In the genomic region with DNA sequence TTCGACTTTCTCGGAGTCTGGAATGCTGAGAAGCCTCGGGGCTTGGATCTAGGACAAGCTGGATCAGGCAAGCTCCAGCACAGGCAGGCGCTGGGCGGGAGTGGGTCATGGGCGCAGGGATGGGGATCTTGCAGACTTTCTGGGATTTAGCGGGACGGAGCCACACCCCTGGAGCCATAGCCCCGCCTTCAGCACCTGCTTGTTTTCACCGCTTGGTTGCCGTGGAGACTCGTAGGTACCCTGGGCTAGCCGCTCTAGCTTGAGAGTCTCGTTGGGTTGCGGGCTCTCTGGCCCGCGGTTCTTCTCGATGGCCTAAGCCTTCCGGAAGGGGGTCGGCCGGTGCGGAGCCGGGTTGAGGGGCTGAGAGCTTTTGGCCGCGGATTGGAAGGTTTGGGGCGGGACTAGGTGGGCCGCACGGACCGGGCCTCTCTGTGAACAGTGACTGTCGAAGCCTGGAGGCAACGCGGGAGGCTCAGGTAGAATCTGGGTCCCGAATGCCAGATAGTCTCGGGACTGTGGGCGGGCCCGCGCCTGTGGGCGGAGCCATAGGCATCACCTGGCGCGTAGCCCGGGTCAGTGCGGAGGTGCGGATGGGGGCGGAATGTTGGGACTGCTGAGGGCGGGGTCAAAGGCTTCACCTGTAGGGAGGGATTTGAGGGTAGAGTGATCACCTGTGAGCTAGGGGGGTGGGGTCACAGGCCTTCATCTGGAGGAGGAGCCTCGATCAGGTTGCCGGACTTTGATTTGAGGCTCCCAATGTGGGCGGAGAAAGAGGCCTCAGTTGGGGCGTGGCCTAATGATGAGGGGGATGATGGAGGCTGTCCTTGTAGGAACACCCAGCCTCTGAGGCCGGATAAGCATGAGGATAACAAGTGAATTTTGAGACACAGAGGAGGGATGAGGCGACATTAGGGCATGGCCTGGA, we compare ENCODE assay signal across 8 mouse cellular contexts. TPM values are rescaled to one million over a fixed set of nuclear protein-coding genes. Genes with fewer than 3 reads are reported as not detected.
A peak's percentile ranks its signal among the peaks of the same experiment; 100 is the strongest.
DNase-seq lines count a peak whose midpoint lies in the region; ATAC-seq and TF ChIP-seq lines count a peak whose summit lies in the region.

No protein-coding gene starts in this region.

- no peak for TF ChIP-seq CTCF in C2C12 (IDR thresholded peaks at IDR 0.05; ENCODE audit: control insufficient read depth, insufficient read depth, insufficient read length)

- H3K4me1 ChIP-seq in heart, embryonic 12.5 days (replicated peaks) = peaks cover 26% of the 10 kb centered on the region
- H3K4me1 ChIP-seq in kidney, embryonic 15.5 days = peaks cover 34% of the 10 kb centered on the region
- peaks cover 31% of the 10 kb centered on the region for H3K4me1 ChIP-seq in limb, embryonic 14.5 days (ENCODE audit: control insufficient read depth, insufficient read depth, low read length)
- peaks cover 33% of the 10 kb centered on the region for H3K4me1 ChIP-seq in midbrain, embryonic 15.5 days

- H3K79me3 ChIP-seq in C2C12 (ENCODE audit: low read depth) = no peaks in the 10 kb centered on the region

- no peak overlapping the region for H3K4me3 ChIP-seq in C2C12 (ENCODE audit: insufficient read depth, poor library complexity, severe bottlenecking)
- H3K4me3 ChIP-seq in heart, embryonic 12.5 days = peak overlapping the region; percentile 69
- H3K4me3 ChIP-seq in kidney, embryonic 15.5 days (replicated peaks) = peak overlapping the region; percentile 62
- peak overlapping the region; percentile 54 for H3K4me3 ChIP-seq in limb, embryonic 14.5 days (replicated peaks; ENCODE audit: low read length)
- H3K4me3 ChIP-seq in midbrain, embryonic 15.5 days = peak overlapping the region; percentile 70

- H3K27ac ChIP-seq in heart, embryonic 12.5 days (ENCODE audit: poor library complexity, severe bottlenecking) = peak overlapping the region; percentile 4; the same call in 1 of the 2 replicates
- peak overlapping the region; percentile 97 for H3K27ac ChIP-seq in kidney, embryonic 15.5 days
- peak overlapping the region; percentile 81 for H3K27ac ChIP-seq in limb, embryonic 14.5 days (replicated peaks; ENCODE audit: low read depth, low read length)
- peak overlapping the region; percentile 88 for H3K27ac ChIP-seq in midbrain, embryonic 15.5 days

- H3K9me3 ChIP-seq in heart, embryonic 12.5 days (replicated peaks) = no peaks in the 10 kb centered on the region
- H3K9me3 ChIP-seq in kidney, embryonic 15.5 days (replicated peaks) = no peaks in the 10 kb centered on the region
- H3K9me3 ChIP-seq in limb, embryonic 14.5 days (ENCODE audit: control insufficient read depth, low read length) = no peaks in the 10 kb centered on the region
- H3K9me3 ChIP-seq in midbrain, embryonic 15.5 days = no peaks in the 10 kb centered on the region

- H3K27me3 ChIP-seq in C2C12 (ENCODE audit: control insufficient read depth, insufficient read depth, insufficient read length) = no peaks in the 10 kb centered on the region
- H3K27me3 ChIP-seq in heart, embryonic 12.5 days (replicated peaks) = peaks cover 35% of the 10 kb centered on the region
- no peaks in the 10 kb centered on the region for H3K27me3 ChIP-seq in kidney, embryonic 15.5 days
- peaks cover 11% of the 10 kb centered on the region; the same call in 1 of the 2 replicates for H3K27me3 ChIP-seq in limb, embryonic 14.5 days (ENCODE audit: control insufficient read depth, insufficient read depth, low read length)
- H3K27me3 ChIP-seq in midbrain, embryonic 15.5 days (replicated peaks) = 0 out of 2 replicates have a peak, but pooled peaks cover 3% of the 10 kb centered on the region

- peak overlapping the region; percentile 64 for H3K9ac ChIP-seq in heart, embryonic 12.5 days
- peak overlapping the region; percentile 53 for H3K9ac ChIP-seq in kidney, embryonic 15.5 days
- H3K9ac ChIP-seq in limb, embryonic 14.5 days (ENCODE audit: low read depth, low read length, severe bottlenecking) = peak overlapping the region; percentile 66
- peak overlapping the region; percentile 51 for H3K9ac ChIP-seq in midbrain, embryonic 15.5 days

- peak; percentile 56; the same call in 1 of the 2 replicates for TF ChIP-seq POLR2A in limb, embryonic 14.5 days (IDR thresholded peaks at IDR 0.05; ENCODE audit: borderline replicate concordance, extremely low read depth, insufficient read depth, insufficient read length)

- H3K4me2 ChIP-seq in heart, embryonic 12.5 days = peak overlapping the region; percentile 94
- H3K4me2 ChIP-seq in kidney, embryonic 15.5 days = peak overlapping the region; percentile 92
- peak overlapping the region; percentile 88 for H3K4me2 ChIP-seq in limb, embryonic 14.5 days (replicated peaks; ENCODE audit: low read depth, low read length, severe bottlenecking)
- peak overlapping the region; percentile 74 for H3K4me2 ChIP-seq in midbrain, embryonic 15.5 days

- WGBS in heart, embryonic 12.5 days = 1% methylated on average over 51 of the region's 51 CpGs
- under 1% methylated on average over 51 of the region's 51 CpGs for WGBS in kidney, embryonic 15.5 days
- WGBS in limb, embryonic 14.5 days = under 1% methylated on average over 51 of the region's 51 CpGs
- WGBS in midbrain, embryonic 15.5 days = under 1% methylated on average over 51 of the region's 51 CpGs

- no peaks in the 10 kb centered on the region for H3K36me3 ChIP-seq in C2C12 (ENCODE audit: control insufficient read depth, insufficient read depth)
- H3K36me3 ChIP-seq in heart, embryonic 12.5 days = no peaks in the 10 kb centered on the region
- H3K36me3 ChIP-seq in kidney, embryonic 15.5 days = no peaks in the 10 kb centered on the region
- no peaks in the 10 kb centered on the region for H3K36me3 ChIP-seq in limb, embryonic 14.5 days (ENCODE audit: control insufficient read depth, insufficient read depth, low read length)
- no peaks in the 10 kb centered on the region for H3K36me3 ChIP-seq in midbrain, embryonic 15.5 days (replicated peaks)

- peak; percentile 94 for DNase-seq in brain, embryonic 18.5 days (ENCODE audit: low read depth, low spot score)
- DNase-seq in fat pad, adult 2 months (ENCODE audit: extremely low read depth, low read depth, low spot score) = peak; percentile 92
- DNase-seq in limb, embryonic 14.5 days (ENCODE audit: low spot score) = peak; percentile 89
- peak; percentile 67 to 75 for DNase-seq in spleen, adult 18-20 months

- ATAC-seq in heart, embryonic 12.5 days (ENCODE audit: insufficient number of reproducible peaks, low FRiP score) = peak; percentile 68
- ATAC-seq in kidney, embryonic 15.5 days (replicated peaks; ENCODE audit: low FRiP score) = peak; percentile 79
- peak; percentile 84 for ATAC-seq in limb, embryonic 14.5 days (ENCODE audit: low FRiP score, low read depth)
- peak; percentile 87 for ATAC-seq in midbrain, embryonic 15.5 days (replicated peaks)

- no peaks in the 10 kb centered on the region for H3K79me2 ChIP-seq in C2C12 (ENCODE audit: control insufficient read depth, insufficient read depth)

- peak overlapping the region; percentile 11 for H3ac ChIP-seq in C2C12 (ENCODE audit: control insufficient read depth, insufficient read length, low read depth)

TF ChIP-seq in C2C12, 6 proteins besides CTCF, POLR2A, EP300 and RAD21 (continues in another document):
- TF ChIP-seq USF1 (IDR thresholded peaks at IDR 0.05; ENCODE audit: low read depth) = no peak
- TF ChIP-seq FOSL1 (IDR thresholded peaks at IDR 0.05; ENCODE audit: insufficient read depth, low read length, poor library complexity, severe bottlenecking) = no peak
- TF ChIP-seq MYOD1 (IDR thresholded peaks at IDR 0.05; ENCODE audit: control insufficient read depth, insufficient read length, low read depth) = no peak

RNA-seq across cellular contexts. Expression of gene Slc27a1, which starts 0.9 kb away (rescaled TPM):
- polyA plus RNA-seq in C2C12 (2012; fragmentation: generic; extraction: Trizol) = 57.5 TPM
- 21.2 and 22.6 TPM in 2 replicates for polyA plus RNA-seq in heart, embryonic 12.5 days (2016; fragmentation: Nextera tagmentation; extraction: Ambion mirVana)
- polyA plus RNA-seq in kidney, embryonic 15.5 days (2015; fragmentation: Nextera tagmentation; extraction: Ambion mirVana) = 44.5 and 45.3 TPM in 2 replicates
- polyA plus RNA-seq in limb, embryonic 14.5 days (2012; rRNA removed) = 87.8 and 133 TPM in 2 replicates
- polyA plus RNA-seq in limb, embryonic 14.5 days (2014; fragmentation: Nextera tagmentation; extraction: Ambion mirVana) = 24.3 and 25.9 TPM in 2 replicates
- polyA plus RNA-seq in midbrain, embryonic 15.5 days (2015; fragmentation: Nextera tagmentation; extraction: Ambion mirVana) = 66.9 and 67.4 TPM in 2 replicates

RNA-seq across cellular contexts. Expression of gene Nxnl1, which starts 3.2 kb away (rescaled TPM):
- 0.02 TPM for polyA plus RNA-seq in C2C12 (2012; fragmentation: generic; extraction: Trizol)
- polyA plus RNA-seq in heart, embryonic 12.5 days (2016; fragmentation: Nextera tagmentation; extraction: Ambion mirVana) = not detected in 2 replicates
- 0.18 and 0.36 TPM in 2 replicates for polyA plus RNA-seq in kidney, embryonic 15.5 days (2015; fragmentation: Nextera tagmentation; extraction: Ambion mirVana)
- polyA plus RNA-seq in limb, embryonic 14.5 days (2012; rRNA removed) = not detected in 2 replicates
- polyA plus RNA-seq in limb, embryonic 14.5 days (2014; fragmentation: Nextera tagmentation; extraction: Ambion mirVana) = 0.25 TPM in 1 of 2 replicates, not detected in the other
- 0.08 TPM in 1 of 2 replicates, not detected in the other for polyA plus RNA-seq in midbrain, embryonic 15.5 days (2015; fragmentation: Nextera tagmentation; extraction: Ambion mirVana)

RNA-seq across cellular contexts. Expression of gene Tmem221, which starts 11.0 kb away (rescaled TPM):
- polyA plus RNA-seq in C2C12 (2012; fragmentation: generic; extraction: Trizol) = 0.18 TPM
- 0.28 and 0.58 TPM in 2 replicates for polyA plus RNA-seq in heart, embryonic 12.5 days (2016; fragmentation: Nextera tagmentation; extraction: Ambion mirVana)
- polyA plus RNA-seq in kidney, embryonic 15.5 days (2015; fragmentation: Nextera tagmentation; extraction: Ambion mirVana) = 10.6 and 12.8 TPM in 2 replicates
- polyA plus RNA-seq in limb, embryonic 14.5 days (2012; rRNA removed) = 0.34 and 0.59 TPM in 2 replicates
- 0.48 and 0.89 TPM in 2 replicates for polyA plus RNA-seq in limb, embryonic 14.5 days (2014; fragmentation: Nextera tagmentation; extraction: Ambion mirVana)
- polyA plus RNA-seq in midbrain, embryonic 15.5 days (2015; fragmentation: Nextera tagmentation; extraction: Ambion mirVana) = 0.13 TPM in 1 of 2 replicates, not detected in the other

RNA-seq across cellular contexts. Expression of gene Pgls, which starts 22.3 kb away (rescaled TPM):
- 231 TPM for polyA plus RNA-seq in C2C12 (2012; fragmentation: generic; extraction: Trizol)
- 178 and 179 TPM in 2 replicates for polyA plus RNA-seq in heart, embryonic 12.5 days (2016; fragmentation: Nextera tagmentation; extraction: Ambion mirVana)
- 232 and 247 TPM in 2 replicates for polyA plus RNA-seq in kidney, embryonic 15.5 days (2015; fragmentation: Nextera tagmentation; extraction: Ambion mirVana)
- polyA plus RNA-seq in limb, embryonic 14.5 days (2012; rRNA removed) = 141 and 216 TPM in 2 replicates
- 249 and 255 TPM in 2 replicates for polyA plus RNA-seq in limb, embryonic 14.5 days (2014; fragmentation: Nextera tagmentation; extraction: Ambion mirVana)
- polyA plus RNA-seq in midbrain, embryonic 15.5 days (2015; fragmentation: Nextera tagmentation; extraction: Ambion mirVana) = 217 and 221 TPM in 2 replicates

RNA-seq across cellular contexts. Expression of gene Mvb12a, which starts 26.9 kb away (rescaled TPM):
- 70.7 TPM for polyA plus RNA-seq in C2C12 (2012; fragmentation: generic; extraction: Trizol)
- polyA plus RNA-seq in heart, embryonic 12.5 days (2016; fragmentation: Nextera tagmentation; extraction: Ambion mirVana) = 51.8 and 53.4 TPM in 2 replicates
- polyA plus RNA-seq in kidney, embryonic 15.5 days (2015; fragmentation: Nextera tagmentation; extraction: Ambion mirVana) = 98.3 and 99.8 TPM in 2 replicates
- polyA plus RNA-seq in limb, embryonic 14.5 days (2012; rRNA removed) = 107 and 169 TPM in 2 replicates
- 104 and 107 TPM in 2 replicates for polyA plus RNA-seq in limb, embryonic 14.5 days (2014; fragmentation: Nextera tagmentation; extraction: Ambion mirVana)
- polyA plus RNA-seq in midbrain, embryonic 15.5 days (2015; fragmentation: Nextera tagmentation; extraction: Ambion mirVana) = 61.6 and 62.2 TPM in 2 replicates

Comparison
In these comparisons a context has a peak if more than half of its experiments do, and no peak if none do; other contexts are left out.
1. H3K27ac ChIP-seq: peak in every context shown above with its lines; median percentile 97 in kidney, embryonic 15.5 days; 88 in midbrain, embryonic 15.5 days; 81 in limb, embryonic 14.5 days; 4 in heart, embryonic 12.5 days.